Mouse (Mus musculus) ovary, postnatal 36 days (tissue): ENCODE measurements at regions not wholly inside any gene's neighbourhood (a gene's known extent, or its start where the extent isn't known, plus 50 kb on each side); places are given as distances from the start of the nearest gene placed in this dataset.
A peak's percentile ranks its signal among the peaks of the same experiment; 100 is the strongest.
"Not testable (repeated sequence)": the region's sequence is repeated elsewhere in the genome, so short reads cannot be mapped to it uniquely, and the experiment has no call there.

Experiments used
- DNase-seq: peaks from one replicate; pipeline ENCODE4 v3.0.0; 2022; ENCODE audit warnings: low spot score, mixed read lengths

DNA sequence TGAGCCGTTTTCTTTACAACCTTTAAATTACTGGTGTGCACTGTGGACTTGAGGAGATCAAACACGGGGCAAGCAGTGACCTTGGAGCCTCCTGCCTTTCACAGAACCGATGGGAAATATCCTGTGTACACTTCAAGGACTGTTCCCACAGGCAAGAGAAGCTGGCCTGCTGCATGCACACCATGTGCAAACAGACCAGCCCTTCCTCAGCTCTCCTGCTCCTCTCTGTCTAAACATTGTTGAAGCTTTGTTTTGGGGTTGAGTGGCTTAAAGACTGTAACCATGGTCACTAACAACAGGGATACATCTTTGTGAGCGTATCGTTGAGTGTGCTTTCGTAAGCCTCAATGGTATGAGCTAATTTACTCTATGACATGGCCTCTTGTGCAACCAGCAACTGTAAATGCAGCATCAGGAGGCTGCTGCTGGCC lies 50.2 kb upstream of the Agps start:
- no peak for DNase-seq

DNA sequence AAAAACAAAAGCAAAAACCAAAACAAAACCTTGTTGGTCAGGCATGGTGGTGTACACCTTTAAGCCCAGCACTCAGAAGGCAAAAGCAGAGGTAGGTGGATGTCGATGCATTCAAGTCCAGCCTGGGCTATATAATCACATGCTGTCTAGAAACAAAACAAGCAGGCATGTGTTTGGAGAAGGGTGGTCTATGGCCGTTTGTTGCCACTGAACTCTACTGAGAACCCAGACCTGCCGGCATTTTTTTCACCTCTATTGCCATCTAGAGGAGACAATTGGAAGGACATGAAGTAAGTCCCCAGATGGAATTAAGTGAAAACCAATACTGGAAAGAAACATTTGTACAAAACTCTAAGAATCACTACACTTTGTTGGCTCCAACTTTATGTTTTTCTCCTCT lies 50.9 kb upstream of the Agps start:
- no peak for DNase-seq

DNA sequence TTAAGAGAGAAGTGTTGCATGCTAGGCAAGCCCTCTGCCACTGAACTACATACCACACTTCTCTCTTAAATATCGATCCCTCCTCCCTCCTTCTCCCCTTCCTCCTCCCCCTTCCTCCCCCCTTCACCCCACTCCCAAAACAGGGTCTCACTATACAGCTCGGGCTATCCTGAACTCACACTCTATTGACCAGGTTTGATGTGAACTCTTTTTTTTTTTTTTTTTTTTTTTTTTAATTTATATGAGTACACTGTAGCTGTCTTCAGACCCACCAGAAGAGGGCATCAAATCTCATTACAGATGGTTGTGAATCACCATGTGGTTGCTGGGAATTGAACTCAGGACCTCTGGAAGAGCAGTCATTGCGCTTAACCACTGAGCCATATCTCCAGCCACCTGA lies 53.3 kb upstream of the Agps start:
- DNase-seq = not testable (repeated sequence)

DNA sequence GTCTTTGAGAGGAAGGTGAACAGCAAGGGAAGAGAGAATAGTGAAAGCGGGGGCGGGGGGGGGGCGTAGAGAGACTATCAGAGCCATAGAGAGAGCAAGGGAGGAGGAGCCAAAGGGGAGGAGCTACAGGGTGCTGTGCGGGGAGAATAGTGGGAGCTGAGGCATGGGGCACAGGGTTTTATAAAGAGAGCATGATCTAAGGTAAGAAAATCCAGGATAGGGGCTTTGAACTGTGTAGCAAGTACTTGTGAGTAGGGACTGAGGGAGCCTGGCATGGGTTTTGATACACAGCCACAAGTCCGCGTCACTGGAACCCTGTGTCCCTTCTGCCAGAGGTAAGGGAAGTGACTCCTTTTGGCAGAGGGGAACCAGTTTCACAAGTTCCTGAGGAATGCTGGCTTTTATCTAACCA lies 54.9 kb upstream of the Agps start:
- peak; percentile 21 for DNase-seq

DNA sequence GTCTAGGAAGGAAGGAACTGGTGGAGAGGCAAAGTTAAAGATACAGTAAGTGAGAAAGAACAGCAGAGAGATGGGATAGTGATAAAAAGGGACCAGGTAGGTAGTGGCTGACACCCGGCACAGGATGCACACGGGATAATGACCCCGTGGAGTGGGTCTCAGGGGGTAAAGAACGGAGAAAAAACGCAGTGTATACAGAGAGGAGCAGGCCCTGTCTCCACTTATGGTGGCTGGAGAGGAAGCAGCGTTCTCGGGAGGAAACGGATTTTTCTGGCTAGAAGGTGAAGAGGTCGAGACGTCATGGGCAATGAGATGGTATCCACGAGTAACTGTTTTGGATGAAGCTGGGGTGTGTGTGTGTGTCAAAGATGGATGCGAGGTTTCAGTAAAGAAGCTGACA lies 55.4 kb upstream of the Agps start:
- no peak for DNase-seq

DNA sequence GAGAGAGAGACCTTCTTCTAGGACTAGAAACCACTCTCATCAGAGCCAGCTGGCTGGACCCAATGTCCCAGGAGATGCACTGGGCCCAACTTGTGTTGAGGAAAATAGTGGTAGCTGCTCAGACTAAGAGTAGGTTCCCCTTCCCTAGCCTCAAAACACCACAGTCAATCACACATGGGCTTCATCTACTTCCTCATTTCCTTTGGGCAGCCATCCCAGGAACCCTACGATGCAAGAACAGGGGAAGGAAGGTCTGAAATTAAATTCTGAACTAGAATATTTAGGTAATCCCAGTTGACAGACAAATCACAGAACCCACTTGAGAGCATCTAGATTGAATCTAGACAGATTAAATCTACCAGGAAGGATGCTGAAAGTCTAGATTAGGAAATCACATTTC lies 56.8 kb upstream of the Agps start:
- DNase-seq = no peak

DNA sequence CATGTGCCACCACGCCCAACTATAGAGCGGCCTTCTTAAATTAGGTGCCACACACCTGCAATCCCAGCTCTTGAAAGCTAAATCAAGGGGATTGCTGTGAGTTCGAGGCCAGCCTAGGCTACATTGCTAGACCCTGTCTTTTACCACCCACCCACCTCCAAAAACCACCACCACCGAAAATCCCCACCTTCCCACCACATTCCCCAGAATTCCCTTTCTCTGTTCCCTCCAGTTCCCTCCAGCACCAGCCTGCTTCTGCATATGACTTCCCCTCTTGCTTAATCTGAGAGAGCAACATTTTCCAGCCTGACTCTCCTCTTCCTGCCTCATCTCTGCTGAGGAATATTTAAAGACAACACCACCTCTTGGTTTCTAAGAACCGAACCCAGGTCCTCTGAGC lies 58.5 kb upstream of the Agps start:
- no peak for DNase-seq

DNA sequence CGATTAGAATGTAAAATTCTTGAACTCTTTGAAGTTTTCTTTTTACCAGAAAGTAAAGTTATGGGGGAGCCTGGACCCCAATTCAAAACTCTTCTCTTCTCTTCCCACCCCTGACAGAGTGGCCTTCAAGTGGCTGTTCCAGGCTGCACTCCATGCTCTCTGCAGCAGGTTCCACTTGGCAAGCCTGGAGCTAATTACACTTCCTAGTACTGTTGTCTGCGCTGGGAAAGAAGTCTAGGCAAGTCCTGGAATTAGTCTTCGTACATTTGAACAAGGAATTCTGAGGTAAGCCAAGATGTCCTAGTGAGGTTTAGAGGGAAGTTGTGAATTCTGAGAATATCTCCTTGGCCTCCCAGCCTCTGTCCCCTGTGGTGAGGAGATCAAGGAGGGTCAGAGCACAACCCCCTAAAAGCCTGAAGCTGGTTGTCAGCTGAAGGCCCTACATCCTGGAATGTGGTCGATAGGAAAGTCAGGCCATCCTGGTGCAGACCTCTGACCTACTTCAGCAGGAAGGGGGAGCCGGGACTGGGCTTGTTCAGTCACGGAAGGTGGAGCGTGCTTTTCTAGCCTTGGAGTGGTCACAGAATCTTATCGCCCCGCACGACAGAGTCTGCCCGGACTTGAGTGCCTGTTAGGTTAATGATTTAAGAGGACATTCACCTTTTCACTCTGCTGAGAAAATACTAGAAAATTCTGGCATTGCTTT lies 59.6 kb upstream of the Agps start:
- DNase-seq = no peak

DNA sequence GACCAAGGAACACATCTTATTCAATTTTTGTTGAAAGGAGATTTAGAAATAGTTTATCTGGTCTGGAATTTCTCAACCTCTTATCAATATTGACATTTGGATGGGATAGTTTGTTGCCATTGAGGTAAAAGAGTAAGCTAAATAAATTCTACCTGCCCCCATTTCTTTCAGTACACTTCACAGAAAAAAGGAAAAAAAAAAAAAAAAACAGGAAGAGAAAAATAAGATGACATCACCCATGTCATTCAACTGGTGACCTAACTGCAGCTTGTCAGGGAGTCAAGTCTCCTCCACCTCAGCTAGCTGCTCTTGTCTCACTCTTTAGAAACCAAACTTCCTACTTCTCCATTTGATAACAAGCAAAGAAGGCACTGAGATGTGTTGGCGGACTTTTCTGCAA lies 61.3 kb upstream of the Agps start:
- no peak for DNase-seq

DNA sequence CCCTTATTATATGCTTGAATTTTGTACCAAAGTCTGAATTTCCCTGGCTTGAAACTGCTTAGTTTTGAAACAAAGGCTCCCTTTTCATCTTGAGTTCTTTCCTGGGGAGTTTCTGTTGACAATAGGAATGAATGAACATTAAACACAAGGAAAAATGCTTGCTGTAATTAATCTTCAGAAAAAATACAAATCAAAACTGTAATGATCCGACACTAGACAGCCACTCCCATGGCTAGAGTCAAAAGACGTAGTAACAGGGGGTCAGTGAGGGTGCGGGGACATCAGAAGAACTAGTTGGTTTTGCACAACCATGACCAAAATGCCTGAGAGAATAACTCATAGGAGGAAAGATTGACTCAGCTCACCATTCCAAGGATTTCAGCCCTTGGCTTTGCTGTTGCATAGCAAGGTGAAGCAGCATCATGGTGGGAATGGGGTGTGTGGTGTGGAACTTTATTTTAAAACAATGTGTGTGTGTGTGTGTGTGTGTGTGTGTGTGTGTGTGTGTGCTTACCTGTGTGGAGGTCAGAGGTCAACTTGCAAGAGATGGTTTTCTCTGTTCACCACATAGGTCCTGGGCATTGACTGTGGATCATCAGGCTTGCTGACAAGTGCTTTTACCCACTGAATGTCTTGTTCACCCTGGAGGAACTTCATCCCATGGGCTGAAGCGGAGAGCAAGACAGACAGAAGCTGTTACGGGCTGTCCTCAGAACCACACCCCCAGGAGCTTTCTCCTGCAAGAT lies 63.2 kb upstream of the Agps start:
- DNase-seq = no peak

DNA sequence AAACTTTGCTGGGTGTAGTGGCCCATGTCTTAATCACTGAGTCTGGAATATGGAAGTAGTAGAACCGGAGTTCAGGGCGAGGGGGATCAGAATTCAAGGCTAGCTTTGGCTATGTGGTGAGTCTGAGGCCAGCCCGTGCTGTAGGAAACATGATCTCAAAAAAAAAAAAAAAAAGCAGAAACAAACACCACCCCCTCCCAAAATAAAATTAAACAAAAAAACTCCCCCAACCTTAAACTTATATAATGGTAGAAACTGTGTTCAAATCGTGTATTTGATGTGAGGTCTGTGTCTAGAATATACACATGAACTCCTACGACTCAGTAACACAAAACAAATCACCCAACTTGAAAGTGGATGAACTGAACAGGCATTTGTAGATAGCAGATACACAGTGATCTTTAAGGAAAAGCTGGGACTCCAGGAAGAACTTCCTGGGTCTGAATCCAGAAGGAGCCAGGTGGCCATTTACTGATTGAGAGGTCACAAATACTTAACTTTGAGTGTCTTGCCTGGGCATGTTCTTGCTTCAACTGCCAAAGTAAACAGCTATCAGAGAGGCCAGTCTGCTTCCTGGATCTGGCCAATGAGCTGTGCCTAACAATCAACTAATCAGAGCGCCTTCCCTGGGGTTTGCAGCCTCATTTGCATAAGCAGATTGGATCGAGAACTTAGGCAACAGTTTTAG lies 63.6 kb upstream of the Nfe2l2 start:
- no peak for DNase-seq

DNA sequence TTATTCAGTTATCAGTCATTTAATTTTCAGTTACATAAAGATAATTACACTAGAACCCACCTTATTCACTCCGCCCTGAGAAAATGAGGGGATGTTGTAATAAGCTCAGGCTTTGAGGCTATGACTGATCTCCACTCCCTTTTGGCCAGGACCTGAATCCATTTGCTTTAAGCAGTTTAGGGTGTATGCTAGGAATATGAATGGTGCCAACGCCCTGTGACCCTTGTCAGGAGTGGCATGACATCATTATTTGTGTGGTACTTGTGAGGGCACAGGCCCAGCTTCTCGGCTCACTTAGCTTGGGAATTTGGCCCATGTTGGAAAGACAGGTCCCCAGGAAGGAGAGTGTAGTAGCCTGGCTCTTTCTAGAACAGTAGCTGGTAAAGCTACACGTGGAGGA lies 61.0 kb upstream of the Nfe2l2 start:
- no peak for DNase-seq

DNA sequence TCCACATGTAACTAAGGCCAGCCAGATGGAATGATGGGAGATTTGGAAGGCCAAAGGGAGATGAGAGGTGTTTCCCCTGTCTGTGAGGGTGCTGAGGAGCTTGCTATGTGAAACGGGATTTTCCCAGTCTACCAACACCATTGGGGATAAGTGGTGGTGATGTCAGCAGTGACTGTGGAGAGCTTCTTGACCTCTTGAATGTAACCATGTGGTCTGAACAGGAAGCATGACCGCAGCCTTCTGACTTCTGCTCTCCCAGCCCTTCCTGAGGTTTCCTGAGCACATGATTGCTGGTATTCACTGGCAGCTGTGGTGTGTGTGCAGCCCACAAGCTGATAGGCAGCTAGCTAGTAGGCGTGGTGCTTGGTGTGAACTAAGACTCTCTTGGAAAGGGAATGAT lies 58.8 kb upstream of the Nfe2l2 start:
- DNase-seq = no peak

DNA sequence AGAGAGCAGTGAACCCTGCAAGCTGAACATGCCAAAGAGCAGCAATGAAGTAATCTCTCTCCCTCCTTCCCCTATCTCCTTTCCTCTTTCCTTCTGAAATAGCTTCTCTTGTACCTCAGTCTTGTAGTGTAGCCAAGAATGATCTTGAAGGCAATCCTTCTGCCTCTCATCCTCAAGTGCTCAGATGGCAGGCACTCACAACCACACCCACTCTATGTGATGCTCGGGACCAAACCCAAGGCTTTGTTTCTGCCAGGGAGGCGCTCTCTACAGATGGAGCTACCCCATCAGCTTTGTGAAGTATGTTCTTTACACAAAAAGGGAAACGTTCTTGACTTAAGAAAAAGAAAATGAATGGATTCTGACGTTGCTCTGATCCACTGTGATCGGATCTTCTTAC lies 57.6 kb upstream of the Nfe2l2 start:
- no peak for DNase-seq

DNA sequence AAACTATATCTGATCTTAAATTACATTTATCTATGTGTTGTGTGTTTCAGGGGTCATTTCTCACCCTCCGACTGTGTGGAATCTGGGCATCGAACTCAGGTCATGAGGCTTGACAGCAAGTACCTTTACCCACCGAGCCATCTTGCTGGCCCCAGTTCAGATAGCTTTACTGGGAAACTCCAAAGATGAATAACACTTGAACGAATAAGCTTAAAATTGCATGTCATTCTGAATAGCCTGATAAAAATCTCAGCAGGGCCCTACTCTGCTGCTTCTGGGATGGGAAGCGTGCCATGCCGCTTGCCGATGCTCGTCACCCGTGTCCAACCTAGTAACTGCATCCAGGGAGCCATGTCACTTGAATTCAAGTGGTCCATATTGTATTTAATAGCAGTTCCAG lies 57.2 kb upstream of the Nfe2l2 start:
- no peak for DNase-seq

DNA sequence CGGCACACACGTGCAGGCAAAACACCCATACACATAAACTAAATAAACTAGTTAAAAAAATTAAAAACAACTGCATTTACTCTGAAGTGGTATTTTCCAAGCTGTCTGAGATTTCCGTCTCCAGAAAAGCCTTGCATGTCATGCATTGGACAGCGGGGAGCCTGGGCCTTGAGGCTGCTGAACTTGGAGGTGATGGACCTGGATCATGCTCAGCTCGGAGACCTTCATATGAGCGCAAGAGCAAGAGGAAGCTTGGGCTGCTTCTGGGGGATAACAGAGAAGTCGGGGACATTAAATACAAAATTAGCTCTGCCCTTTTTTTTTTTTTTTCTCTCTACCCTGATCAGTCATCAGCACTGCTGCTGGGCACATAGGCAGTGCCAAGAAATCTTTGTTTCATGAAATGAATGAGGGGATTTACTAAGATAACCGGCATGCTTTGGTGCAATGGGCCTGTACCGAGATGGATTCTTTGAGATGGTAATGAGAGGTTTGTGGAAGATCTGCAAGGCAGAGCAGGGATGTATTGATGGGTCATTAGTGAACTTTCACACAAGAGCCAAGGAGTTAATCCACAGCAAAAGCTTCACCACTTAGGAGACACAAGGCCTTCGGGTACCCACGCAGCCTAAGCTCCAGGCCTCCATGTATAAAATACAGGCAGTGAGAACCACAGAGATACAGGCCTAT lies 54.9 kb upstream of the Nfe2l2 start:
- no peak for DNase-seq

DNA sequence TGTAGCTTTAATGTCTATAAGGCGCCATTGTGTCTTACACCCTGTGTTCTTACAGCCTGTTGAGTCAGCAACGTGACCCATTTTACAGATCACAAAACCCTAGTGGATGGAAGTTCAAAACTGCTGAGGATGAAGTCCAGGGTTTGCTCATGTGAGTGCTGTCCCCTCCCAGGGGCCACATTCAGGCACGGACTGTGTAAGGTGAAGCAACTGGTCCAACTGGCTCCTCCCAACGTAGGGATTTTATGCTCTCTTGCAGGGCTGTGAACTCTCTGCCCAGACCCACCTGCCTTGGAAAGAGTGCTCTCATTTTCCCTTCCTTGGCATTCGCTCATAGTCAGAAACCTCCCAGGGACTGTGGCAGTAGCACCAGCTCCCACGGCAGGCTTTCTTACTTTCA lies 53.8 kb upstream of the Nfe2l2 start:
- DNase-seq = no peak

DNA sequence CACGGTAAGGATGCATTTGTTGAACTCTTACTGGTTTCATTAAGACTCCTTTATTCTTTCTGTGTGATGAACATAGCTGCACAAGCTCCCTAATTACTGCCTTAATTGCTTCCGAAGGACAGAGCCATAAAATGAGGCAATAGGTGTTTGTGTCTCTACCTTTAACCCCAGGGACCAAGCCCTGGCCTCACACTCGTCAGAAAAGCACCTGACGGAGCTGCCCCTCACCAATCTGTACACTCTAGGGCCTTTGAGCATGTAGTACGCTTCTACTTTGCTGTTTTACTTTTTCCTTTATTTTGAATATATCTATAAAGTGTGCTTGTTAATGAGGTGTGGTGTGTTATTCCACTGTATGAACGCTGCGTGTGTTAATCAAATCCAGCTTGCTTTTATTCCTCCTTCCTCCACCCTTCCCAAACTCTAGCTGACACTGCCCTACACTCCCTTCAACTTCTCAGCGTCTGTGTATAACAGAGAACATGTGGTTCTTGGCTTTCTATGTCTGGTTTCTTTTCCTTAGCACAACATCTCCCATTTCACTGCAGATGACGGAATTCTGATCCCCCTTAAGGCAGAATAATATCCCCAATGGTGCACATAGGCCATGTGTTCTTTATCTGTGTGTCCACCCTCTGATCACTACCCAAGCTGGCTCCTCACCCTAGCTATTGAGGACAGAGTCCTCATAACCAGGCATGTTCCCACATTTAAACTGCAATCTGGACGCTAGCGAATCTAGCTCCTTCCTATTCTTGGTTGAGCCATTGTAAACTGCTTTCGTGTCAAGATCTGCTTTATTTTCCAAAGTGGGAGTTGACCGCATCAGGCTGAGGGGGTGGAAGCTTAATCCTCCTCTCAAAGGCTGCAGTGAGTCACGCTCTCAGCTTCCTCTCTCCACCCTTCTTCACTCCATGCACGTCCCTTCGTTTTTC lies 52.5 kb upstream of the Nfe2l2 start:
- no peak for DNase-seq

DNA sequence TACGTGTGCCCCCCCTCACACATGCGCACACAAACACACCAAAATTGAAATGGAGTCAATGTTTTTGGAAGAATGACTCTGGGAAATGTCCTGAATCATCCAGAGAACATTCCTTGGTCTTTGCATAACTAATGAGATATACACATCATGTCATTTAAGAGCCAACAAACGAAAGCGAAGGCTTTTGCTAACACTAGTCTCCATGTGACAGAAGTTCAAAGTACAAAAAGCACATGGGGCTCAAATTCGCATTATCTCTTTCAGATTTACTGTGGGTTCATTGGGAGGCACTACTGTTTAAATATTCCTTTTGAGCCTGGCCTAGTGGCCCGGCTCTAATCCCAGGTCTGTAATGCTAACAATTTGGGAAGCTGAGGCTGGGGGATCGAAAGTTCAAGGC lies 50.2 kb upstream of the Nfe2l2 start:
- DNase-seq = no peak
